Mouse (Mus musculus): ENCODE measurements around the gene Cbln3. TPM values are rescaled to one million over a fixed set of nuclear protein-coding genes. Genes with fewer than 3 reads are reported as not detected.

Gene Cbln3
- 1.2 TPM in 1 of 2 replicates, not detected in the other for polyA plus RNA-seq (2012; ENCODE audit: insufficient read depth, low replicate concordance)

- Histone ChIP-seq H3K4me3 (replicated peaks) (peak within 1 kb of the TSS; percentile 94), H3K9me3 (no peaks in the 10 kb centered on the region), H3K27me3 (replicated peaks) (no peaks in the 10 kb centered on the region), H3K36me3 (replicated peaks; ENCODE audit: low read length) (peaks cover 36% of the 10 kb centered on the region), H3K4me1 (peaks cover 91% of the 10 kb centered on the region)
- TF ChIP-seq FLI1 (IDR thresholded peaks at IDR 0.05; ENCODE audit: low read length) = no peak
Measured at GRCm38 (mm10) chr14:55884166-55884565, at the start of gene Cbln3. Gene Cbln3 (minus strand): TSS chr14:55884392.

- H3K4me3 ChIP-seq (replicated peaks) = no peak overlapping the region
- H3K27me3 ChIP-seq (replicated peaks) = no peaks in the 10 kb centered on the region
- TF ChIP-seq GATA1 (IDR thresholded peaks at IDR 0.05; ENCODE audit: borderline replicate concordance, low read length) = no peak
- TF ChIP-seq FLI1 (IDR thresholded peaks at IDR 0.05; ENCODE audit: low read length) = no peak
- peaks cover 9% of the 10 kb centered on the region for H3K4me1 ChIP-seq
- no peaks in the 10 kb centered on the region for H3K9me3 ChIP-seq
- no peaks in the 10 kb centered on the region for H3K36me3 ChIP-seq (replicated peaks; ENCODE audit: low read length)
Measured at GRCm38 (mm10) chr14:55933586-55933985, 49.4 kb upstream of the Cbln3 start.

- Histone ChIP-seq H3K9me3 (no peaks in the 10 kb centered on the region), H3K4me1 (peaks cover 21% of the 10 kb centered on the region), H3K4me3 (replicated peaks) (no peak overlapping the region), H3K36me3 (replicated peaks; ENCODE audit: low read length) (no peaks in the 10 kb centered on the region), H3K27me3 (replicated peaks) (no peaks in the 10 kb centered on the region)
- no peak for TF ChIP-seq FLI1 (IDR thresholded peaks at IDR 0.05; ENCODE audit: low read length)
- TF ChIP-seq GATA1 (IDR thresholded peaks at IDR 0.05; ENCODE audit: borderline replicate concordance, low read length) = no peak
Measured at GRCm38 (mm10) chr14:55929263-55929997, 45.2 kb upstream of the Cbln3 start.

GRCm38 (mm10) chr14:55926847-55927246, 42.7 kb upstream of the Cbln3 start:
- peaks cover 24% of the 10 kb centered on the region for H3K4me1 ChIP-seq
- TF ChIP-seq GATA1 (IDR thresholded peaks at IDR 0.05; ENCODE audit: borderline replicate concordance, low read length) = no peak
- TF ChIP-seq FLI1 (IDR thresholded peaks at IDR 0.05; ENCODE audit: low read length) = no peak
- no peak overlapping the region for H3K4me3 ChIP-seq (replicated peaks)
- H3K36me3 ChIP-seq (replicated peaks; ENCODE audit: low read length) = no peaks in the 10 kb centered on the region
- H3K9me3 ChIP-seq = no peaks in the 10 kb centered on the region
- no peaks in the 10 kb centered on the region for H3K27me3 ChIP-seq (replicated peaks)

GRCm38 (mm10) chr14:55922475-55923232, 38.5 kb upstream of the Cbln3 start:
- peaks cover 40% of the 10 kb centered on the region for H3K4me1 ChIP-seq
- H3K27me3 ChIP-seq (replicated peaks) = no peaks in the 10 kb centered on the region
- no peak overlapping the region for H3K4me3 ChIP-seq (replicated peaks)
- no peaks in the 10 kb centered on the region for H3K36me3 ChIP-seq (replicated peaks; ENCODE audit: low read length)
- no peak for TF ChIP-seq GATA1 (IDR thresholded peaks at IDR 0.05; ENCODE audit: borderline replicate concordance, low read length)
- TF ChIP-seq FLI1 (IDR thresholded peaks at IDR 0.05; ENCODE audit: low read length) = no peak
- no peaks in the 10 kb centered on the region for H3K9me3 ChIP-seq

GRCm38 (mm10) chr14:55918240-55919082, 34.3 kb upstream of the Cbln3 start:
- H3K27me3 ChIP-seq (replicated peaks) = no peaks in the 10 kb centered on the region
- no peaks in the 10 kb centered on the region for H3K36me3 ChIP-seq (replicated peaks; ENCODE audit: low read length)
- H3K4me1 ChIP-seq = peaks cover 28% of the 10 kb centered on the region
- TF ChIP-seq FLI1 (IDR thresholded peaks at IDR 0.05; ENCODE audit: low read length) (no peak), GATA1 (IDR thresholded peaks at IDR 0.05; ENCODE audit: borderline replicate concordance, low read length) (no peak)
- peak overlapping the region; percentile 67 for H3K4me3 ChIP-seq (replicated peaks)
- H3K9me3 ChIP-seq = no peaks in the 10 kb centered on the region

- H3K27me3 ChIP-seq (replicated peaks) = peaks cover 3% of the 10 kb centered on the region
- peaks cover 12% of the 10 kb centered on the region for H3K4me1 ChIP-seq
- H3K9me3 ChIP-seq = no peaks in the 10 kb centered on the region
- no peaks in the 10 kb centered on the region for H3K36me3 ChIP-seq (replicated peaks; ENCODE audit: low read length)
- no peak overlapping the region for H3K4me3 ChIP-seq (replicated peaks)
- no peak for TF ChIP-seq FLI1 (IDR thresholded peaks at IDR 0.05; ENCODE audit: low read length)
- TF ChIP-seq GATA1 (IDR thresholded peaks at IDR 0.05; ENCODE audit: borderline replicate concordance, low read length) = no peak
Measured at GRCm38 (mm10) chr14:55913406-55913805, 29.2 kb upstream of the Cbln3 start.

- H3K9me3 ChIP-seq = no peaks in the 10 kb centered on the region
- TF ChIP-seq FLI1 (IDR thresholded peaks at IDR 0.05; ENCODE audit: low read length) (no peak), GATA1 (IDR thresholded peaks at IDR 0.05; ENCODE audit: borderline replicate concordance, low read length) (no peak)
- peaks cover 5% of the 10 kb centered on the region for H3K27me3 ChIP-seq (replicated peaks)
- no peak overlapping the region for H3K4me3 ChIP-seq (replicated peaks)
- H3K36me3 ChIP-seq (replicated peaks; ENCODE audit: low read length) = no peaks in the 10 kb centered on the region
- peaks cover 21% of the 10 kb centered on the region for H3K4me1 ChIP-seq
Measured at GRCm38 (mm10) chr14:55905518-55905917, 21.3 kb upstream of the Cbln3 start.

GRCm38 (mm10) chr14:55900414-55900755, 16.2 kb upstream of the Cbln3 start:
- no peaks in the 10 kb centered on the region for H3K27me3 ChIP-seq (replicated peaks)
- TF ChIP-seq GATA1 (IDR thresholded peaks at IDR 0.05; ENCODE audit: borderline replicate concordance, low read length) (no peak), FLI1 (IDR thresholded peaks at IDR 0.05; ENCODE audit: low read length) (no peak)
- peak overlapping the region; percentile 91 for H3K4me3 ChIP-seq (replicated peaks)
- no peaks in the 10 kb centered on the region for H3K9me3 ChIP-seq
- peaks cover 34% of the 10 kb centered on the region for H3K4me1 ChIP-seq
- H3K36me3 ChIP-seq (replicated peaks; ENCODE audit: low read length) = peaks cover 43% of the 10 kb centered on the region
